Mouse (Mus musculus) gastrocnemius, postnatal 10 days (tissue): Measurements from ENCODE around the gene Tanc2. TPM values are rescaled to one million over a fixed set of nuclear protein-coding genes. Genes with fewer than 3 reads are reported as not detected.
A peak's percentile ranks its signal among the peaks of the same experiment; 100 is the strongest.

ENCODE experiments used
- DNase-seq: peaks from one replicate; pipeline ENCODE4 v3.0.0; 2021; ENCODE audit warnings: mixed read lengths
- total RNA-seq, 2 experiments: library from RNA; stranded (reverse); gene quantifications; 2 replicates each; pipeline ENCODE4 v1.2.3; 2021

The Tanc2 gene
- total RNA-seq, 2 experiments from 2014 or later = 31.7 to 38.8 TPM

- no peak for DNase-seq
These were observed 238.4 kb downstream of the Tanc2 start for GRCm38 (mm10) chr11:105828175-105828574.

- no peak for DNase-seq
These were observed 245.4 kb downstream of the Tanc2 start for GRCm38 (mm10) chr11:105835209-105835608.

GRCm38 (mm10) chr11:105836344-105836891 lies 246.6 kb downstream of the Tanc2 start:
- no peak for DNase-seq

- DNase-seq = no peak
These were observed 248.2 kb downstream of the Tanc2 start for GRCm38 (mm10) chr11:105837962-105838361.

- DNase-seq = no peak
These were observed 256.1 kb downstream of the Tanc2 start for GRCm38 (mm10) chr11:105845901-105846300.

- DNase-seq = no peak
These were observed 265.7 kb downstream of the Tanc2 start for GRCm38 (mm10) chr11:105855504-105855903.

GRCm38 (mm10) chr11:105858063-105858462 lies 268.3 kb downstream of the Tanc2 start:
- DNase-seq = no peak

GRCm38 (mm10) chr11:105885558-105885957 lies 295.8 kb downstream of the Tanc2 start:
- no peak for DNase-seq

GRCm38 (mm10) chr11:105887281-105887680 lies 297.5 kb downstream of the Tanc2 start:
- DNase-seq = no peak

- DNase-seq = no peak
These were observed 309.4 kb downstream of the Tanc2 start for GRCm38 (mm10) chr11:105899151-105899550.

- DNase-seq = no peak
These were observed 311.7 kb downstream of the Tanc2 start for GRCm38 (mm10) chr11:105901501-105901900.

- no peak for DNase-seq
These were observed 313.2 kb downstream of the Tanc2 start for GRCm38 (mm10) chr11:105902956-105903355.

- no peak for DNase-seq
These were observed 315.9 kb downstream of the Tanc2 start for GRCm38 (mm10) chr11:105905529-105906213.

- no peak for DNase-seq
These were observed 317.6 kb downstream of the Tanc2 start for GRCm38 (mm10) chr11:105907381-105907780.

GRCm38 (mm10) chr11:105908926-105909325 lies 319.1 kb downstream of the Tanc2 start:
- no peak for DNase-seq

- no peak for DNase-seq
These were observed 319.8 kb downstream of the Tanc2 start for GRCm38 (mm10) chr11:105909617-105910016.

- no peak for DNase-seq
These were observed 321.4 kb downstream of the Tanc2 start for GRCm38 (mm10) chr11:105911149-105911548.

- peak; percentile 52 for DNase-seq
These were observed 322.0 kb downstream of the Tanc2 start for GRCm38 (mm10) chr11:105911592-105912375.

GRCm38 (mm10) chr11:105913580-105913979 lies 323.8 kb downstream of the Tanc2 start:
- no peak for DNase-seq

GRCm38 (mm10) chr11:105920098-105920785 lies 330.5 kb downstream of the Tanc2 start:
- DNase-seq = no peak

- no peak for DNase-seq
These were observed 331.1 kb downstream of the Tanc2 start for GRCm38 (mm10) chr11:105920836-105921235.

- DNase-seq = no peak
These were observed 331.5 kb downstream of the Tanc2 start for GRCm38 (mm10) chr11:105921275-105921674.
